In the genomic region with DNA sequence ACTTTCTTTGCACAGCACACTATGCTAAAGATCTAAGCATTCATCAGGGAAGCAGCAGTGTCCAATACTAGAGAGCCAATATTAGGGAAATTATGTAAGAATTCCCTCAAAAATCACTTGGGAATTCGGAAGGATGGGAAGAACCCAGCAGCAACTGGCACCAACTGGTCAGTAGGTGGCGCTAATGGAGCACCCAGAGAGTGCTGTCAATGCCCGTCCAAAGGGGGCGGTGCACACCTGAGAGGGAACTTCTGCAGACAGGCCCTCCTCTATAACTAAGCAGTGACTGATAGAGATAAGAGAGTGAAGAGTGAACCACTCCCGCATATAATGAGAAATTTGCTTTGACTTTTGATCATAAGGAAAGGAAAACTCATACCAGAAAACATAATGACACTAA, we compare ENCODE assay signal across 9 mouse cellular contexts. TPM values are rescaled to one million over a fixed set of nuclear protein-coding genes. Genes with fewer than 3 reads are reported as not detected.
A peak's percentile ranks its signal among the peaks of the same experiment; 100 is the strongest.
DNase-seq lines count a peak whose midpoint lies in the region; ATAC-seq and TF ChIP-seq lines count a peak whose summit lies in the region.
"Had no signal": no experiment of that assay in that cellular context is flagged by ENCODE, and none has a peak within 500 bp of the region (broad histone marks: within the 10 kb centered on the region; RNA-seq: fewer than 3 reads in every experiment).

No protein-coding gene starts in this region.

- TF ChIP-seq CTCF in heart, adult 2 months (IDR thresholded peaks at IDR 0.05), result no peak
- TF ChIP-seq CTCF in kidney, postnatal 0 days (IDR thresholded peaks at IDR 0.05; ENCODE audit: low read depth), result peak; percentile 96

- H3K4me2 ChIP-seq in kidney, postnatal 0 days (ENCODE audit: low read length), result no peak overlapping the region

- 4% methylated on average over 5 of the region's 5 CpGs for WGBS in heart, adult 2 months
- WGBS in kidney, postnatal 0 days, result 2% methylated on average over 5 of the region's 5 CpGs

- H3K9me3 ChIP-seq in kidney, postnatal 0 days (replicated peaks; ENCODE audit: low read length), result no peaks in the 10 kb centered on the region

- no peak for TF ChIP-seq POLR2A in heart, adult 2 months (IDR thresholded peaks at IDR 0.05; ENCODE audit: insufficient read depth, low read depth, low read length)

- H3K4me1 ChIP-seq in heart, adult 2 months (ENCODE audit: control insufficient read depth, insufficient read depth, low read length), result no peaks in the 10 kb centered on the region
- H3K4me1 ChIP-seq in kidney, postnatal 0 days (replicated peaks; ENCODE audit: insufficient read depth, low read length), result no peaks in the 10 kb centered on the region

- peak; percentile 76 for ATAC-seq in kidney, postnatal 0 days (replicated peaks; ENCODE audit: low FRiP score, low read depth)

- H3K36me3 ChIP-seq in heart, adult 2 months (ENCODE audit: control insufficient read depth, insufficient read depth, low read length), result no peaks in the 10 kb centered on the region
- no peaks in the 10 kb centered on the region for H3K36me3 ChIP-seq in kidney, postnatal 0 days (ENCODE audit: insufficient read depth, low read length)

- H3K27ac ChIP-seq in heart, adult 2 months, result no peak overlapping the region
- no peak overlapping the region for H3K27ac ChIP-seq in kidney, postnatal 0 days

- no peaks in the 10 kb centered on the region for H3K27me3 ChIP-seq in heart, adult 2 months (ENCODE audit: control insufficient read depth, insufficient read depth, low read length)
- no peaks in the 10 kb centered on the region for H3K27me3 ChIP-seq in kidney, postnatal 0 days (ENCODE audit: insufficient read depth, low read length)

- H3K4me3 ChIP-seq in heart, adult 2 months, result no peak overlapping the region
- no peak overlapping the region for H3K4me3 ChIP-seq in kidney, postnatal 0 days (replicated peaks; ENCODE audit: low read depth, low read length)

- DNase-seq in B cell, adult 2 months, result peak; percentile 76 to 80
- peak; percentile 82 for DNase-seq in R1 (ENCODE audit: low read depth, low spot score)
- peak; percentile 78 for DNase-seq in embryo, embryonic 11 days
- peak; percentile 67 for DNase-seq in heart, adult 2 months
- DNase-seq in kidney, postnatal 0 days (ENCODE audit: low spot score), result peak; percentile 75
- DNase-seq in lung, adult 18-20 months, result peak; percentile 69 to 74
- peak; percentile 19 to 39 for DNase-seq in right cerebral cortex, adult 2 months (ENCODE audit: low spot score in 2 of 2)
- peak; percentile 33 for DNase-seq in urinary bladder, postnatal 10 days (ENCODE audit: low spot score)

- no peak overlapping the region for H3K9ac ChIP-seq in heart, adult 2 months (ENCODE audit: low read depth, low read length)
- H3K9ac ChIP-seq in kidney, postnatal 0 days (ENCODE audit: low read depth, low read length), result no peak overlapping the region

- intact Hi-C loops in heart, adult 2 months (cut with DNase I), result loop anchor here (1.0 to 10.0 kb wide), 3 partner anchors 31 to 245 kb away; no protein-coding TSS in a partner anchor

- no peaks in the 10 kb centered on the region for H3K79me2 ChIP-seq in heart, adult 2 months (replicated peaks; ENCODE audit: control insufficient read depth, insufficient read depth, low read length)

- TF ChIP-seq EP300 in heart, adult 2 months (IDR thresholded peaks at IDR 0.05; ENCODE audit: insufficient read depth, low read depth, low read length), result peak; percentile 82

RNA-seq across cellular contexts. Expression of a gene that starts 4.0 kb away (rescaled TPM):
- total RNA-seq in heart, adult 2 months (2021), result not detected
- not detected in 2 replicates for polyA plus RNA-seq in heart, adult 2 months (2012; rRNA removed)
- not detected in 2 replicates for polyA plus RNA-seq in kidney, postnatal 0 days (2015; fragmentation: Nextera tagmentation; extraction: Ambion mirVana)
- polyA plus RNA-seq: gonadal fat pad, adult 2 months had no signal

RNA-seq across cellular contexts. Expression of a gene that starts 16.6 kb away (rescaled TPM):
- total RNA-seq in heart, adult 2 months (2021), result not detected
- not detected in 2 replicates for polyA plus RNA-seq in heart, adult 2 months (2012; rRNA removed)
- polyA plus RNA-seq in kidney, postnatal 0 days (2015; fragmentation: Nextera tagmentation; extraction: Ambion mirVana), result 0.05 and 0.06 TPM in 2 replicates

RNA-seq across cellular contexts. Expression of a gene that starts 18.8 kb away (rescaled TPM):
- under 1 TPM; 0.10 to 0.34 TPM for total RNA-seq in heart, adult 2 months (2021)
- polyA plus RNA-seq in heart, adult 2 months (2012; rRNA removed), result 0.33 and 1.3 TPM in 2 replicates
- polyA plus RNA-seq in kidney, postnatal 0 days (2015; fragmentation: Nextera tagmentation; extraction: Ambion mirVana), result 0.64 and 0.79 TPM in 2 replicates

RNA-seq across cellular contexts. Expression of a gene that starts 35.2 kb away (rescaled TPM):
- not detected for total RNA-seq in heart, adult 2 months (2021)
- polyA plus RNA-seq in heart, adult 2 months (2012; rRNA removed), result not detected in 2 replicates
- not detected in 2 replicates for polyA plus RNA-seq in kidney, postnatal 0 days (2015; fragmentation: Nextera tagmentation; extraction: Ambion mirVana)
- polyA plus RNA-seq: gonadal fat pad, adult 2 months had no signal

RNA-seq across cellular contexts. Expression of a gene that starts 44.4 kb away (rescaled TPM):
- 1 to 10 TPM; 3.9 to 4.0 TPM for total RNA-seq in heart, adult 2 months (2021)
- polyA plus RNA-seq in heart, adult 2 months (2012; rRNA removed), result 2.9 and 5.4 TPM in 2 replicates
- polyA plus RNA-seq in kidney, postnatal 0 days (2015; fragmentation: Nextera tagmentation; extraction: Ambion mirVana), result 3.1 and 4.1 TPM in 2 replicates

Comparison
In these comparisons a context has a peak if more than half of its experiments do, and no peak if none do; other contexts are left out.
1. DNase-seq: peak in every context shown above with its lines; median percentile 82 in R1; 78 in B cell, adult 2 months; 78 in embryo, embryonic 11 days; 75 in kidney, postnatal 0 days; 72 in lung, adult 18-20 months; 67 in heart, adult 2 months; 33 in urinary bladder, postnatal 10 days; 29 in right cerebral cortex, adult 2 months.